Mouse (Mus musculus): ENCODE results near the gene Diaph3.

- no peak for TF ChIP-seq MAX (IDR thresholded peaks at IDR 0.05; ENCODE audit: low read length)
- TF ChIP-seq CTCF (conservative IDR thresholded peaks at IDR 0.05 in 1 of 2, IDR thresholded peaks at IDR 0.05 in 1 of 2; ENCODE audit: low read depth in 2 of 2, low read length in 2 of 2): no peak
- no peak for TF ChIP-seq POLR2A (IDR thresholded peaks at IDR 0.05; ENCODE audit: low read depth, low read length)
- TF ChIP-seq EP300 (IDR thresholded peaks at IDR 0.05; ENCODE audit: low read length): no peak
- TF ChIP-seq GABPA (IDR thresholded peaks at IDR 0.05; ENCODE audit: insufficient replicate concordance, low read depth, low read length): no peak
- TF ChIP-seq MAFK (IDR thresholded peaks at IDR 0.05; ENCODE audit: insufficient replicate concordance, low read length): no peak
- no peak for TF ChIP-seq MEF2A (IDR thresholded peaks at IDR 0.05; ENCODE audit: borderline replicate concordance, low read depth, low read length)
- no peak for TF ChIP-seq UBTF (IDR thresholded peaks at IDR 0.05; ENCODE audit: low read depth, low read length)
- no peak for TF ChIP-seq ZKSCAN1 (IDR thresholded peaks at IDR 0.05; ENCODE audit: borderline replicate concordance, low read depth, low read length)
- no peak for TF ChIP-seq JUND (conservative IDR thresholded peaks at IDR 0.05; ENCODE audit: low read depth, low read length)
- TF ChIP-seq USF1 (IDR thresholded peaks at IDR 0.05; ENCODE audit: low read depth, low read length): no peak
Observed at GRCm38 (mm10) chr14:86684585-86685503, 456.2 kb downstream of the Diaph3 start.
